Mouse (Mus musculus) left cerebral cortex, adult 11 months (tissue): ENCODE results near the gene Hspbp1.

Experiments
- DNase-seq: peaks from one replicate; pipeline ENCODE4 v3.0.0; 2022; ENCODE audit warnings: low spot score

The Hspbp1 gene

GRCm38 (mm10) chr7:4684632-4685417, at the start of gene Hspbp1:
Gene Hspbp1, minus strand, starts transcription at chr7:4685068.
- DNase-seq = peak; percentile 93

DNA sequence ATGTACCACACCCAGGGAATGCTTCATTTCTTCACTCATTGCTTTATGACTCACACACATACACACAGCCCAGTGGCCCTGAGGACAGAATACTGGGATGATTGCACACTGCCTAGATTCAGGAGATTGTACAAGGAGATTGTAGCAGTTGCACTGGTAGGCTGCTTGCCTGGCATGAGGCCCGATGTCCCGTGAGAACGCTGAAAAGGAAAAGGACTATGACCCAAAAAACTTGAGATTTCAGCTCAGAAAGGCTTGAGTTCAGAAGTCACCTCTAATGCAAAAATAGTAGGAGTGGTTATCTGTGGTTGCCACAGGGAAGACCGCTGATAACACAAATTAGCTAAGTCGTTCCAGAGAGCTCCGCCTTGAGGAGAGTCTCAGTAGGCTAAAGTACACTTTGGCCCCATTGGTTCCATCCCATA, 48.1 kb upstream of the Hspbp1 start:
- no peak for DNase-seq

DNA sequence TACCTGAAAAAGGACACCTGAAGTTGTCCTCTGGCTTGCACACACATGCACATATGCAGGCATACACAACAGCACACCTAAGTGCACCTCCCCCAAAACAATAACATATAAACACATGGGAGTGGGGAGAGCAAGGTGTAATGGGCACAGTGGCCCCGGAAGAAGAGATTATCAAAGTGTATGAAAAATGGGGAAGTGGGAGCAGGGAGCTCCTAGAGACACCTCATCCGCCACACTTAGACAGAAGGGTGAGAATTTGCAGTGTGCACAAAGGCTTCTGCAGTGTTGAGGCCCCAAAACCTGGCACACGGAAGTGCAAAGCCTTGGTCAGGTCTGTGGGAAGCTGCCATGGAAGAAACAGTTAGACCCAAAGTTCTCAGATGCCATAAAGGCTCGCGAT, 46.2 kb upstream of the Hspbp1 start:
- no peak for DNase-seq

GRCm38 (mm10) chr7:4725169-4725568, 40.3 kb upstream of the Hspbp1 start, which contains the start of gene Tmem150b:
Gene Tmem150b, minus strand, starts transcription at chr7:4725249.
- no peak for DNase-seq

- no peak for DNase-seq
Observed at GRCm38 (mm10) chr7:4724359-4724758, 39.5 kb upstream of the Hspbp1 start.

DNA sequence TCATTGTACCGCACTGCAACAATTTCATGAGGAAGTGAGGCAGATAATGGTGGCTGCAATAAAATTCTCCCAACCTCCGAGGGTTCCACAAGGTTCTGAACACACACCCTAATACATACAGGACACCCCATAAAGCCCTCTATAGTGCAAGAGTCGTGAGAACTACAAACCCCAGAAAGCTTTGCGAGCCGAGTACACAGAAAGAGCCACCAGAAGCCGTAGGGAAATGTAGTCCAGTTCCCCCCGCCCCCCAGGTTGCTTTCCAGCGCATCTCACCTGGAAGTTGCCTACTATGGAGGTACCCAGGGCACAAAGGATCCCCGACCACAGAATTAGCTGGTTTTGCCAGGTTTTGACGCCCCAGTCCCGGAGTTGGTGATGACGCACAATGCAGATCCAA, 38.6 kb upstream of the Hspbp1 start:
- DNase-seq = peak; percentile 35

GRCm38 (mm10) chr7:4719276-4719675, 34.4 kb upstream of the Hspbp1 start:
- no peak for DNase-seq

DNA sequence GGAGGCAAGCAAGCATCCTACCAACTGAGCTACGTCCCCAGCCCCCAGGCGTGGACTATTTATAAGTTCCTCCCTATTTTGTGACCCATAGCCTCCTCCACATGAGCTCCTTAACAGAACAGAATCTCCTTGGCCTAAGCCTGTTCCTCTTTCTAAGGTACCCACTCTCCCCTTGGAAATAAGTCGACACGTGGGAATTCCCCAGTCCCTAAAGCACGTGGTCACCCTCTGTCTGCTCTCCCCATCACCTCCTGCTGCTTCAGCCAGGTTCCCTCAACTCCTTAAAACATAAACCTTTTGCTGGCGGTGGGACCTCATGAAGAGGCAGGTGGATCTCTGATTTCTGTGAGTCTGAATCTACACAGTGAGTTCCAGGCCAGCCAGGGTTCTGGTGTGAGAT, 32.1 kb upstream of the Hspbp1 start:
- no peak for DNase-seq

- DNase-seq = no peak
Observed at GRCm38 (mm10) chr7:4712594-4712993, 27.7 kb upstream of the Hspbp1 start.

DNA sequence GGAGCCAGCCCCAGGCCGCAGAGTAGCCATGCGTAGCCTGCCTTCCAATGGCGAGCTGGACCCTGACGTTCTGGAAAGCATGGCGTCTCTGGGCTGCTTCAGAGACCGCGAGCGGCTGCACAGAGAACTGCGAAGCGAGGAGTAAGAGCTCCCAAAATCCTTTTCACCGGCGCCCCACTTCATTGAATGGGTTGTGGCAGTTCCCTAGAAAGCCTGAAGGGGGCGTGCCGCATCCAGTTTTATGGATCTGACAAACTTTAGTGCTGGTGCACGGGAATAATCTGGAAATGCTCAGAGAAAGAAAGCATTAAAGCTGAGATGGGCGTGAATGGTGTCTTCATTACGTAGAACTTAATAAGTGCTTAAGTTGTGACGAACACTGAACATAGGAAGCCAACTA, 20.2 kb upstream of the Hspbp1 start:
- DNase-seq = no peak

DNA sequence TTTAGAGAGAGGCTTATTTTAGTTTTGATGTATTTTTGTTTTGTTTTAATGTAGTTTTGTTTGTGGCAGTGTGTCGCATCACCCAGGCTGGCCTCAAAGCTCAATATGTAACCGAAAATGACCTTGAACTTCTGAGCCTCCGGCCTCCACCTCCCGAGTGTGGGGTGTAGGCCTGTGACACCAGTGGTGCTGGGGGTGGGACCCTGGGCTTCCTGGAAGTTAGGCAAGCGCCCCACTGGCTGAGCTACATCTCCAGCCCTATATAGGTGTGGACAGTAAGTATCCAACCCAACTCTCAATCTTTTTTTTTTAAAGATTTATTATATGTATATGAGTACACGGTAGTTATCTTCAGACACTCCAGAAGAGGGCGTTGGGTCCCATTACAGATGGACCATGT, 18.3 kb upstream of the Hspbp1 start:
- DNase-seq = no peak

- DNase-seq = no peak
Observed at GRCm38 (mm10) chr7:4702334-4702733, 17.5 kb upstream of the Hspbp1 start.

GRCm38 (mm10) chr7:4693004-4693403, 8.1 kb upstream of the Hspbp1 start:
- no peak for DNase-seq

GRCm38 (mm10) chr7:4690951-4691653, 6.2 kb upstream of the Hspbp1 start:
- no peak for DNase-seq

DNA sequence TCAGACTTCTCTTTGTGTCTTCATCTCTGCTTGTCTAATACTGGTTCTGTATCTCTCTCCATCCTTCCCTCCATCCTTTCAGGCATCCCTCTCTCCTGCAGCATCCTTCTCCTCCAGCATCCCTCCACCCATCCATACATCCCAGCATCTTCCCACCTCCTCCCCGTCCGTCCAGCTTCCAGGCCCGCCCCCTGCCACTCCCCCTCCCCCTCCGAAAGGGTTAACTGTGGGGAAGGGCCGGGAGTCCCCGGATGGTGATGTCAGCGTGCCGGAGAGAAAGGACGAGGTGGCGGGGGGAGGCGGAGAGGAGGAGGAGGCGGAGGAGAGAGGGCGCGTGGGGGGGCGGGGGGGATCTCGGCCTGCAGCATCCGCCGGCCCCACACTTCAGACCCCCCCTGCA, 5.5 kb upstream of the Hspbp1 start, which contains the start of gene Brsk1:
Brsk1 (plus strand) TSS at position 218 of the 400 bp plus-strand sequence.
- peak; percentile 60 for DNase-seq

- DNase-seq = no peak
Observed at GRCm38 (mm10) chr7:4684203-4684602, 665 bp downstream of the Hspbp1 start.

GRCm38 (mm10) chr7:4683307-4683706, 1.6 kb downstream of the Hspbp1 start:
- DNase-seq = no peak

GRCm38 (mm10) chr7:4675200-4675599, 9.7 kb downstream of the Hspbp1 start:
- no peak for DNase-seq

DNA sequence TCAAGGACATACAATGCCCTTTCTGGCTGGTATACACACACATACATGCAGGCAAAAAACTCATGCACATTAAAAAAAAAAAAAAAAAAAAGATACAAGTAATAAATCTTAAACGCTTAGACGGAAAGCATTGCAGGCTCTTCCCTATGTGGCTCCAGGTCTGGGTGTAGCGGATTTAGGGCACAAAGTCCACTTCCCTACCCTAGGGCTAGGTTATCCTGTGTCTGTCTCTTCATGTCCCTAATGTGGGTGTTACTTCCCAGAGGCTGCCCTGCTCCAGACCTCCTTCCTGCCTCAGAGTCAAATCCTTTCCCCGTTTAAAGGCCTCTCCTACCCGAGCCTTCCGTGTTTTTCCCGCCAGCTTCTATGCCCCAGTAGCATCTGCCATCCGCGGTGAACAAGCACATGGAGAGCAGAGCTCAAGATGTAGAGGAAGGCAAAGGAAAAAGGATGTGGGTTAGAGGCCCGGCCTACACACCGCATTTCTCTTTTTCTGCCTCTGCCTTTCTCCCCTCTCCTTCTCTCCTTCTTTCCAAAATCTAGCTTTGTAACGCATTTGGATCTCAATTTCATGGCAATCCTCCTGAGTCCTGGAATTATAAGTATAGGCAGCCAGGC, 10.6 kb downstream of the Hspbp1 start:
- no peak for DNase-seq

DNA sequence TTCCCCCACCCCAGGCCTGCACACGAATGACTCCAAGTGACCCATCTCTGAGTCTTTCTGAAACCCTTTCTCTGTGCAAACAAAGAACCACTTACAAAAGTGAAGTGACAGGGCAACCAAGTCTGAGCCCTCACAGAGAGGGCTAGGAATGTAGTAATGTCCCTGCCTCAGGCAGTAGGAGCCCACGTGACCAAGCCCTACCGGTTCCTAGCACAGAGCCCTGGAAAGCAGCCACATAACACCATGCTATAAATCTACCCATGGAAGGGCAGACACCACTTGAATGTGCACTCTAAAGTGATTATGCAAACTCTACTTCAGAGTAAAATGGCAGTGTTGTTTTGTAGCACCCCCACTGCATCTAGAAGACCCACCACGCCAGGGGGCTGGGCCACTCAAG, 12.9 kb downstream of the Hspbp1 start:
- DNase-seq = no peak

GRCm38 (mm10) chr7:4670655-4671255, 14.1 kb downstream of the Hspbp1 start:
- no peak for DNase-seq

DNA sequence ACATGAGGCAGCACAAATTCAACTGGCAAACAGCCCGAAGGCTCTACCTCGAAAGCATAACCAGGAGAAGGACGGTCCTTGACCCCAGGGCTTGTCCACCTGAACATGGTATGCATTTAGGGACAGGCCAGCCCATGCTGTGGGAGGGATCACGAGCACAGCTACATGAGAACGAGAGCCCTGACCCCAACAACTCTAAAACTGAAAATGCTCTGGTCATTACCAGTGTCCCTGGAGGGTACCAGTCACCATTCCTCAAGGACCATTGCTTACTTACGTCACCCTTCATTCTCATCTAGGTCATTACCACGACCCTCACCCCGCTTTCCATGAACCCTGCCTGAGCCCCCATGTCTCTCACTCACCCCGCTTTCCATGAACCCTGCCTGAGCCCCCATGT, 15.7 kb downstream of the Hspbp1 start:
- DNase-seq = no peak

- no peak for DNase-seq
Observed at GRCm38 (mm10) chr7:4668506-4668905, 16.4 kb downstream of the Hspbp1 start.
